ENCODE assay signal across 17 mouse cellular contexts in genomic region chr7:72259045-72259444, GRCm38 (mm10). TPM values are rescaled to one million over a fixed set of nuclear protein-coding genes. Genes with fewer than 3 reads are reported as not detected.
DNase-seq lines count a peak whose midpoint lies in the region; ATAC-seq and TF ChIP-seq lines count a peak whose summit lies in the region.
"Had no signal": no experiment of that assay in that cellular context is flagged by ENCODE, and none has a peak within 500 bp of the region (broad histone marks: within the 10 kb centered on the region; RNA-seq: fewer than 3 reads in every experiment).

No protein-coding gene starts in this region.

- H3K27ac ChIP-seq in midbrain, postnatal 0 days (ENCODE audit: low read depth, low read length), result no peak overlapping the region
- H3K27ac ChIP-seq in midbrain, embryonic 13.5 days, result no peak overlapping the region
- no peak overlapping the region for H3K27ac ChIP-seq in forebrain, embryonic 13.5 days
- H3K27ac ChIP-seq: embryonic facial prominence, embryonic 13.5 days; gastrocnemius, adult 2 months; hindbrain, embryonic 12.5 days had no signal

- DNase-seq in cerebellum, adult 11-12 months, result peak; percentile 2
- DNase-seq in cerebellum, adult 8-10 months, result no peak
- peak; percentile 46 for DNase-seq in midbrain, postnatal 0 days (ENCODE audit: low spot score)
- peak; percentile 87 for DNase-seq in cerebellum, postnatal 14 days
- DNase-seq in heart, postnatal 4 days, result no peak
- DNase-seq: adrenal gland, postnatal 14 days; gastrocnemius, adult 2 months; gastrocnemius, postnatal 25 days; kidney, adult 11 months had no signal

- H3K9ac ChIP-seq in midbrain, postnatal 0 days (replicated peaks; ENCODE audit: low read length, poor library complexity, severe bottlenecking), result no peak overlapping the region
- H3K9ac ChIP-seq in midbrain, embryonic 13.5 days (replicated peaks), result no peak overlapping the region
- no peak overlapping the region for H3K9ac ChIP-seq in forebrain, embryonic 13.5 days
- H3K9ac ChIP-seq: embryonic facial prominence, embryonic 13.5 days; heart, embryonic 12.5 days; hindbrain, embryonic 12.5 days had no signal

- WGBS in midbrain, postnatal 0 days, result 86% methylated on average over 10 of the region's 10 CpGs
- 87% methylated on average over 10 of the region's 10 CpGs for WGBS in midbrain, embryonic 13.5 days
- WGBS in forebrain, embryonic 13.5 days, result 87% methylated on average over 10 of the region's 10 CpGs

- no peaks in the 10 kb centered on the region for H3K27me3 ChIP-seq in midbrain, postnatal 0 days (ENCODE audit: insufficient read depth, low read length)
- no peaks in the 10 kb centered on the region for H3K27me3 ChIP-seq in midbrain, embryonic 13.5 days
- H3K27me3 ChIP-seq in forebrain, embryonic 13.5 days, result no peaks in the 10 kb centered on the region
- H3K27me3 ChIP-seq: embryonic facial prominence, embryonic 13.5 days; heart, embryonic 12.5 days; hindbrain, embryonic 12.5 days had no signal

- no peaks in the 10 kb centered on the region for H3K9me3 ChIP-seq in midbrain, postnatal 0 days (ENCODE audit: low read length)
- H3K9me3 ChIP-seq in midbrain, embryonic 13.5 days, result no peaks in the 10 kb centered on the region
- H3K9me3 ChIP-seq in forebrain, embryonic 13.5 days (replicated peaks), result no peaks in the 10 kb centered on the region
- H3K9me3 ChIP-seq: embryonic facial prominence, embryonic 13.5 days; heart, embryonic 12.5 days; hindbrain, embryonic 12.5 days had no signal

- no peaks in the 10 kb centered on the region for H3K4me1 ChIP-seq in midbrain, postnatal 0 days (ENCODE audit: insufficient read depth, low read length)
- H3K4me1 ChIP-seq in midbrain, embryonic 13.5 days (replicated peaks), result no peaks in the 10 kb centered on the region
- no peaks in the 10 kb centered on the region for H3K4me1 ChIP-seq in forebrain, embryonic 13.5 days
- H3K4me1 ChIP-seq: embryonic facial prominence, embryonic 13.5 days; heart, embryonic 12.5 days; hindbrain, embryonic 12.5 days had no signal

- TF ChIP-seq CTCF in midbrain, postnatal 0 days (IDR thresholded peaks at IDR 0.05), result no peak

- no peak for ATAC-seq in midbrain, postnatal 0 days (ENCODE audit: low FRiP score)
- no peak for ATAC-seq in midbrain, embryonic 13.5 days
- no peak for ATAC-seq in forebrain, embryonic 13.5 days
- ATAC-seq: forebrain, embryonic 14.5 days; hindbrain, embryonic 16.5 days had no signal

- H3K4me2 ChIP-seq in midbrain, postnatal 0 days (ENCODE audit: low read depth, low read length, poor library complexity, severe bottlenecking), result no peak overlapping the region
- no peak overlapping the region for H3K4me2 ChIP-seq in midbrain, embryonic 13.5 days (replicated peaks)
- H3K4me2 ChIP-seq in forebrain, embryonic 13.5 days, result no peak overlapping the region
- H3K4me2 ChIP-seq: embryonic facial prominence, embryonic 13.5 days; heart, embryonic 12.5 days; hindbrain, embryonic 12.5 days had no signal

- no peak overlapping the region for H3K4me3 ChIP-seq in midbrain, postnatal 0 days (ENCODE audit: low read depth, low read length)
- no peak overlapping the region for H3K4me3 ChIP-seq in midbrain, embryonic 13.5 days (replicated peaks)
- H3K4me3 ChIP-seq in forebrain, embryonic 13.5 days, result no peak overlapping the region
- H3K4me3 ChIP-seq: embryonic facial prominence, embryonic 13.5 days; gastrocnemius, adult 2 months; heart, embryonic 12.5 days; hindbrain, embryonic 12.5 days had no signal

- no peaks in the 10 kb centered on the region for H3K36me3 ChIP-seq in midbrain, postnatal 0 days (ENCODE audit: insufficient read depth, low read length)
- H3K36me3 ChIP-seq in midbrain, embryonic 13.5 days, result no peaks in the 10 kb centered on the region
- no peaks in the 10 kb centered on the region for H3K36me3 ChIP-seq in forebrain, embryonic 13.5 days (ENCODE audit: poor library complexity, severe bottlenecking)
- H3K36me3 ChIP-seq: embryonic facial prominence, embryonic 13.5 days; heart, embryonic 12.5 days; hindbrain, embryonic 12.5 days had no signal

RNA-seq across cellular contexts. Expression of gene Mctp2, which starts 47.4 kb away (rescaled TPM):
- total RNA-seq in midbrain, postnatal 0 days (2014; rRNA removed), result 0.71 and 1.1 TPM in 2 replicates
- 0.38 and 0.44 TPM in 2 replicates for polyA plus RNA-seq in midbrain, postnatal 0 days (2015; fragmentation: Nextera tagmentation; extraction: Ambion mirVana)
- polyA plus RNA-seq in midbrain, embryonic 13.5 days (2015; fragmentation: Nextera tagmentation; extraction: Ambion mirVana), result 0.23 and 0.81 TPM in 2 replicates
- 0.10 and 0.13 TPM in 2 replicates for polyA plus RNA-seq in forebrain, embryonic 13.5 days (2015; fragmentation: Nextera tagmentation; extraction: Ambion mirVana)
- under 1 TPM; 0.34 to 0.41 TPM for total RNA-seq in heart, postnatal 4 days (2021)
- total RNA-seq: MEL had no signal

Comparison
In these comparisons a context has a peak if more than half of its experiments do, and no peak if none do; other contexts are left out.
1. DNase-seq: peak in cerebellum, adult 11-12 months (single experiment), midbrain, postnatal 0 days (single experiment) and cerebellum, postnatal 14 days (2 of 2); none in cerebellum, adult 8-10 months (single experiment) and heart, postnatal 4 days (single experiment).